Comparison of ENCODE assay signal across 8 mouse cellular contexts in genomic region chr1:92641514-92642272, GRCm38 (mm10). TPM values are rescaled to one million over a fixed set of nuclear protein-coding genes. Genes with fewer than 3 reads are reported as not detected.
A peak's percentile ranks its signal among the peaks of the same experiment; 100 is the strongest.
DNase-seq lines count a peak whose midpoint lies in the region; ATAC-seq and TF ChIP-seq lines count a peak whose summit lies in the region.

TSS of gene Cops9 (minus strand) at chr1:92641985.

- peak within 1 kb of the TSS; percentile 91 for H3K27ac ChIP-seq in forebrain, embryonic 10.5 days
- peak within 1 kb of the TSS; percentile 52 for H3K27ac ChIP-seq in heart, embryonic 15.5 days
- no peak within 1 kb of the TSS; the same call in 1 of the 2 replicates for H3K27ac ChIP-seq in liver, embryonic 14.5 days
- H3K27ac ChIP-seq in neural tube, embryonic 11.5 days (ENCODE audit: low read depth, low read length): no peak within 1 kb of the TSS
- peak within 1 kb of the TSS; percentile 84 for H3K27ac ChIP-seq in stomach, postnatal 0 days (replicated peaks)

- H3K9me3 ChIP-seq in forebrain, embryonic 10.5 days: no peaks in the 10 kb centered on the region
- H3K9me3 ChIP-seq in heart, embryonic 15.5 days (replicated peaks): no peaks in the 10 kb centered on the region
- H3K9me3 ChIP-seq in liver, embryonic 14.5 days (ENCODE audit: control insufficient read depth, low read length): no peaks in the 10 kb centered on the region
- no peaks in the 10 kb centered on the region for H3K9me3 ChIP-seq in neural tube, embryonic 11.5 days (ENCODE audit: control insufficient read depth, low read length)
- no peaks in the 10 kb centered on the region for H3K9me3 ChIP-seq in stomach, postnatal 0 days (ENCODE audit: control insufficient read depth, low read length)

- peak; percentile 72 to 80 for DNase-seq in CD8-positive naive resting alpha-beta T cell, adult 2 months (ENCODE audit: low read depth in 2 of 2, low spot score in 2 of 2)
- DNase-seq in c-Kit-positive CD71-negative TER-119-negative erythroid progenitor cells, embryonic 14.5 days (ENCODE audit: low read depth): peak; percentile 77
- DNase-seq in forebrain, embryonic 10.5 days (ENCODE audit: extremely low spot score, low spot score): peak; percentile 92
- DNase-seq in kidney, postnatal 25 days: peak; percentile 92 to 94
- peak; percentile 70 to 76 (median 74) for DNase-seq in liver, embryonic 14.5 days (ENCODE audit: low read depth in 3 of 3, low spot score in 3 of 3)
- peak; percentile 94 for DNase-seq in neural tube, embryonic 11.5 days (ENCODE audit: low spot score)
- peak; percentile 93 for DNase-seq in stomach, postnatal 0 days (ENCODE audit: low spot score)

- H3K4me3 ChIP-seq in forebrain, embryonic 10.5 days: peak within 1 kb of the TSS; percentile 96
- peak within 1 kb of the TSS; percentile 78 for H3K4me3 ChIP-seq in heart, embryonic 15.5 days
- peak within 1 kb of the TSS; percentile 79 to 95 for H3K4me3 ChIP-seq in liver, embryonic 14.5 days (ENCODE audit: insufficient read depth in 1 of 2, low read depth in 2 of 2, low read length in 2 of 2)
- H3K4me3 ChIP-seq in neural tube, embryonic 11.5 days (ENCODE audit: low read depth, low read length): peak within 1 kb of the TSS; percentile 93
- H3K4me3 ChIP-seq in stomach, postnatal 0 days (ENCODE audit: low read depth, low read length): peak within 1 kb of the TSS; percentile 91

- peak; percentile 89 for ATAC-seq in heart, embryonic 15.5 days (replicated peaks; ENCODE audit: insufficient number of reproducible peaks, insufficient read depth, low FRiP score, low read depth)
- peak; percentile 86 for ATAC-seq in liver, embryonic 14.5 days (ENCODE audit: insufficient read depth)
- peak; percentile 91 for ATAC-seq in neural tube, embryonic 11.5 days (ENCODE audit: insufficient read depth, low FRiP score, low TSS enrichment)
- peak; percentile 92 for ATAC-seq in stomach, postnatal 0 days (ENCODE audit: low FRiP score, low TSS enrichment)

- H3K4me2 ChIP-seq in heart, embryonic 15.5 days: peak within 1 kb of the TSS; percentile 88
- peak within 1 kb of the TSS; percentile 82 for H3K4me2 ChIP-seq in liver, embryonic 14.5 days (ENCODE audit: low read depth)
- H3K4me2 ChIP-seq in neural tube, embryonic 11.5 days (ENCODE audit: low read depth): peak within 1 kb of the TSS; percentile 91
- H3K4me2 ChIP-seq in stomach, postnatal 0 days (replicated peaks; ENCODE audit: low read depth): peak within 1 kb of the TSS; percentile 96

- H3K36me3 ChIP-seq in forebrain, embryonic 10.5 days (replicated peaks): peaks cover 28% of the 10 kb centered on the region
- peaks cover 24% of the 10 kb centered on the region for H3K36me3 ChIP-seq in heart, embryonic 15.5 days
- H3K36me3 ChIP-seq in liver, embryonic 14.5 days (replicated peaks; ENCODE audit: control insufficient read depth, insufficient read depth, low read depth): no peaks in the 10 kb centered on the region
- H3K36me3 ChIP-seq in neural tube, embryonic 11.5 days (ENCODE audit: control insufficient read depth, insufficient read depth, low read length): 0 out of 2 replicates have a peak, but pooled peaks cover 2% of the 10 kb centered on the region
- peaks cover 4% of the 10 kb centered on the region; the same call in 1 of the 2 replicates for H3K36me3 ChIP-seq in stomach, postnatal 0 days (ENCODE audit: control insufficient read depth, insufficient read depth, low read length)

- no peak for TF ChIP-seq EP300 in liver, embryonic 14.5 days (IDR thresholded peaks at IDR 0.05; ENCODE audit: low read depth)
- no peak for TF ChIP-seq EP300 in stomach, postnatal 0 days (optimal IDR thresholded peaks at IDR 0.05)

- peaks cover 27% of the 10 kb centered on the region for H3K4me1 ChIP-seq in forebrain, embryonic 10.5 days
- H3K4me1 ChIP-seq in heart, embryonic 15.5 days (replicated peaks): peaks cover 22% of the 10 kb centered on the region
- peaks cover 0 to 12% of the 10 kb centered on the region in 2 experiments; a peak in 2 of 4 replicates for H3K4me1 ChIP-seq in liver, embryonic 14.5 days (replicated peaks; ENCODE audit: control insufficient read depth in 2 of 2, insufficient read depth in 2 of 2, low read length in 1 of 2)
- peaks cover 7% of the 10 kb centered on the region; the same call in 1 of the 2 replicates for H3K4me1 ChIP-seq in neural tube, embryonic 11.5 days (ENCODE audit: control insufficient read depth, insufficient read depth, low read length)
- H3K4me1 ChIP-seq in stomach, postnatal 0 days (replicated peaks; ENCODE audit: control insufficient read depth, insufficient read depth): peaks cover 3% of the 10 kb centered on the region; the same call in 1 of the 2 replicates

- WGBS in forebrain, embryonic 10.5 days: 2% methylated on average over 50 of the region's 50 CpGs
- WGBS in heart, embryonic 15.5 days: 2% methylated on average over 50 of the region's 50 CpGs
- 2% methylated on average over 50 of the region's 50 CpGs for WGBS in liver, embryonic 14.5 days (ENCODE audit: insufficient replicate concordance)
- 2% methylated on average over 50 of the region's 50 CpGs for WGBS in neural tube, embryonic 11.5 days
- 2% methylated on average over 50 of the region's 50 CpGs for WGBS in stomach, postnatal 0 days

- H3K9ac ChIP-seq in heart, embryonic 15.5 days: peak within 1 kb of the TSS; percentile 88
- H3K9ac ChIP-seq in liver, embryonic 14.5 days (replicated peaks): peak within 1 kb of the TSS; percentile 64
- H3K9ac ChIP-seq in neural tube, embryonic 11.5 days (ENCODE audit: low read length): peak within 1 kb of the TSS; percentile 93
- peak within 1 kb of the TSS; percentile 96 for H3K9ac ChIP-seq in stomach, postnatal 0 days (ENCODE audit: low read length)

- H3K27me3 ChIP-seq in forebrain, embryonic 10.5 days (ENCODE audit: poor library complexity, severe bottlenecking): peaks cover 13% of the 10 kb centered on the region; the same call in 1 of the 2 replicates
- peaks cover 7% of the 10 kb centered on the region for H3K27me3 ChIP-seq in heart, embryonic 15.5 days
- no peaks in the 10 kb centered on the region for H3K27me3 ChIP-seq in liver, embryonic 14.5 days (ENCODE audit: control insufficient read depth, insufficient read depth, low read length)
- no peaks in the 10 kb centered on the region for H3K27me3 ChIP-seq in neural tube, embryonic 11.5 days (ENCODE audit: control insufficient read depth, insufficient read depth, low read length)
- no peaks in the 10 kb centered on the region for H3K27me3 ChIP-seq in stomach, postnatal 0 days (ENCODE audit: control insufficient read depth, insufficient read depth, low read length)

- TF ChIP-seq CTCF in liver, embryonic 14.5 days (IDR thresholded peaks at IDR 0.05; ENCODE audit: low read depth): no peak
- TF ChIP-seq CTCF in stomach, postnatal 0 days (IDR thresholded peaks at IDR 0.05; ENCODE audit: low read depth): no peak

RNA-seq across cellular contexts. Expression of gene Cops9, which starts in this region (rescaled TPM):
- polyA plus RNA-seq in forebrain, embryonic 10.5 days (2016; fragmentation: Nextera tagmentation; extraction: Ambion mirVana): 324 and 343 TPM in 2 replicates
- polyA plus RNA-seq in heart, embryonic 15.5 days (2015; fragmentation: Nextera tagmentation; extraction: Ambion mirVana): 365 and 436 TPM in 2 replicates
- polyA plus RNA-seq in liver, embryonic 14.5 days (2012; rRNA removed): 98.4 and 99.3 TPM in 2 replicates
- polyA plus RNA-seq in liver, embryonic 14.5 days (2014; fragmentation: Nextera tagmentation; extraction: Ambion mirVana): 230 and 237 TPM in 2 replicates
- polyA plus RNA-seq in neural tube, embryonic 11.5 days (2014; fragmentation: Nextera tagmentation; extraction: Ambion mirVana): 408 and 434 TPM in 2 replicates
- polyA plus RNA-seq in stomach, postnatal 0 days (2015; fragmentation: Nextera tagmentation; extraction: Ambion mirVana): 375 and 396 TPM in 2 replicates

Comparison
In these comparisons a context has a peak if more than half of its experiments do, and no peak if none do; other contexts are left out.
1. H3K27ac ChIP-seq: peak in forebrain, embryonic 10.5 days (single experiment), heart, embryonic 15.5 days (single experiment) and stomach, postnatal 0 days (single experiment); none in liver, embryonic 14.5 days (single experiment) and neural tube, embryonic 11.5 days (single experiment).
2. Peak in every context shown above with its lines, with median percentiles within 50 percentile points of each other: DNase-seq, H3K4me3 ChIP-seq, ATAC-seq, H3K4me2 ChIP-seq and H3K9ac ChIP-seq.